Mouse (Mus musculus) liver, embryonic 12.5 days (tissue): Measurements from ENCODE around the gene Adh1. TPM values are rescaled to one million over a fixed set of nuclear protein-coding genes. Genes with fewer than 3 reads are reported as not detected.

Experiments
- ATAC-seq: fragments of 200-750 bp; cut with Nextera tagmentation; 2 replicates; pipeline ENCODE4 v1.8.0; 2017; ENCODE audit warnings: moderate number of reproducible peaks, mild to moderate bottlenecking, moderate library complexity
- H3K27ac ChIP-seq: fragments of 300-500 bp; sonication (generic); 2 replicates; pipeline ENCODE4 v1.5.1; 2016; ENCODE audit warnings: mild to moderate bottlenecking
- H3K27me3 ChIP-seq: fragments of 300-500 bp; sonication (generic); replicated peaks from 2 replicates; pipeline ENCODE4 v1.6.1; 2016; ENCODE audit warnings: mild to moderate bottlenecking, moderate library complexity
- H3K36me3 ChIP-seq: fragments of 300-500 bp; sonication (generic); 2 replicates; pipeline ENCODE4 v1.6.1; 2016; ENCODE audit warnings: mild to moderate bottlenecking, moderate library complexity
- H3K4me1 ChIP-seq: fragments of 300-500 bp; sonication (generic); 2 replicates; pipeline ENCODE4 v1.6.1; 2016
- H3K4me2 ChIP-seq: fragments of 300-500 bp; sonication (generic); 2 replicates; pipeline ENCODE4 v1.6.1; 2016; ENCODE audit warnings: mild to moderate bottlenecking, moderate library complexity
- H3K4me3 ChIP-seq: fragments of 300-500 bp; sonication (generic); 2 replicates; pipeline ENCODE4 v1.5.1; 2016; ENCODE audit warnings: mild to moderate bottlenecking, moderate library complexity
- H3K9ac ChIP-seq: fragments of 300-500 bp; sonication (generic); 2 replicates; pipeline ENCODE4 v1.6.1; 2016; ENCODE audit warnings: mild to moderate bottlenecking, moderate library complexity
- H3K9me3 ChIP-seq: fragments of 300-500 bp; sonication (generic); replicated peaks from 2 replicates; pipeline ENCODE4 v1.6.1; 2016; ENCODE audit warnings: mild to moderate bottlenecking, moderate library complexity
- WGBS: fragments of 180-500 bp; shearing (Covaris S2); methylation state at CpG from one replicate; pipeline ENCODE4 v1.1.7; 2016; ENCODE audit not compliant: insufficient replicate concordance; 5-methylcytosine and 5-hydroxymethylcytosine counted together
- polyA plus RNA-seq: library from polyadenylated mRNA; unstranded; fragments of >200 nt; fragmentation: Nextera tagmentation; extraction: Ambion mirVana; gene quantifications from 2 replicates; pipeline ENCODE4 v1.2.1, GENCODE M21; 2016

Gene Adh1
- polyA plus RNA-seq, 1 experiment from 2014 or later: 0.92 TPM

GRCm38 (mm10) chr3:138325466-138325865 is 64.7 kb downstream of the Adh1 start:
- WGBS: 65% methylated on average over 6 of the region's 6 CpGs
- H3K4me1 ChIP-seq: no peaks in the 10 kb centered on the region
- no peak overlapping the region for H3K4me2 ChIP-seq
- H3K36me3 ChIP-seq: no peaks in the 10 kb centered on the region
- ATAC-seq: no peak
- no peak overlapping the region for H3K27ac ChIP-seq
- no peaks in the 10 kb centered on the region for H3K27me3 ChIP-seq
- no peaks in the 10 kb centered on the region for H3K9me3 ChIP-seq
- H3K9ac ChIP-seq: no peak overlapping the region
- H3K4me3 ChIP-seq: no peak overlapping the region

GRCm38 (mm10) chr3:138333910-138334309 is 73.1 kb downstream of the Adh1 start:
- 66% methylated on average over 8 of the region's 8 CpGs for WGBS
- H3K36me3 ChIP-seq: no peaks in the 10 kb centered on the region

GRCm38 (mm10) chr3:138334320-138334719 is 73.5 kb downstream of the Adh1 start:
- no peaks in the 10 kb centered on the region for H3K27me3 ChIP-seq
- no peak for ATAC-seq
- no peaks in the 10 kb centered on the region for H3K9me3 ChIP-seq
- no peak overlapping the region for H3K27ac ChIP-seq
- H3K4me2 ChIP-seq: no peak overlapping the region
- H3K4me1 ChIP-seq: no peaks in the 10 kb centered on the region
- WGBS: 51% methylated on average over 4 of the region's 4 CpGs
- no peak overlapping the region for H3K4me3 ChIP-seq
- no peaks in the 10 kb centered on the region for H3K36me3 ChIP-seq
- H3K9ac ChIP-seq: no peak overlapping the region

More at GRCm38 (mm10) chr3:138333910-138334309, 73.1 kb downstream of the Adh1 start:
- H3K4me2 ChIP-seq: no peak overlapping the region
- H3K4me1 ChIP-seq: no peaks in the 10 kb centered on the region
- H3K9ac ChIP-seq: no peak overlapping the region
- no peaks in the 10 kb centered on the region for H3K27me3 ChIP-seq
- H3K27ac ChIP-seq: no peak overlapping the region
- H3K4me3 ChIP-seq: no peak overlapping the region
- no peaks in the 10 kb centered on the region for H3K9me3 ChIP-seq
- no peak for ATAC-seq

- no peak overlapping the region for H3K27ac ChIP-seq
- no peak for ATAC-seq
- H3K4me1 ChIP-seq: no peaks in the 10 kb centered on the region
- no peak overlapping the region for H3K4me2 ChIP-seq
- no peak overlapping the region for H3K4me3 ChIP-seq
- no peaks in the 10 kb centered on the region for H3K36me3 ChIP-seq
- H3K9me3 ChIP-seq: no peaks in the 10 kb centered on the region
- no peak overlapping the region for H3K9ac ChIP-seq
- no peaks in the 10 kb centered on the region for H3K27me3 ChIP-seq
- WGBS: 65% methylated on average over 1 of the region's 1 CpGs
Observed at GRCm38 (mm10) chr3:138335566-138335965, 74.8 kb downstream of the Adh1 start.

- Histone ChIP-seq H3K9me3 (no peaks in the 10 kb centered on the region), H3K4me3 (no peak overlapping the region), H3K4me2 (no peak overlapping the region), H3K9ac (no peak overlapping the region), H3K27ac (no peak overlapping the region), H3K36me3 (no peaks in the 10 kb centered on the region), H3K4me1 (no peaks in the 10 kb centered on the region), H3K27me3 (no peaks in the 10 kb centered on the region)
- WGBS: 24% methylated on average over 3 of the region's 3 CpGs
- ATAC-seq: 0 out of 2 replicates have a peak, but pooled peaks have one; percentile 18
Observed at GRCm38 (mm10) chr3:138336104-138336754, 75.4 kb downstream of the Adh1 start.

Other genes with a start within 250 kb of the Adh1 start
- gene 1110002E22Rik, start 195.9 kb upstream of the Adh1 start, polyA plus RNA-seq: 0.04 TPM in 2 replicates
- 0.10 TPM in 1 of 2 replicates, not detected in the other for gene Gm5105, start 193.6 kb upstream of the Adh1 start, polyA plus RNA-seq
- 8.8 and 11.0 TPM in 2 replicates for gene Trmt10a, start 117.5 kb upstream of the Adh1 start, polyA plus RNA-seq
- 36.3 and 37.0 TPM in 2 replicates for gene Mttp, start 116.0 kb upstream of the Adh1 start, polyA plus RNA-seq
- not detected in 2 replicates for gene 4930579F01Rik, start 67.2 kb upstream of the Adh1 start, polyA plus RNA-seq
- gene Adh7, start 43.2 kb upstream of the Adh1 start, polyA plus RNA-seq: 0.19 and 0.26 TPM in 2 replicates
- gene Adh6a, start 52.3 kb downstream of the Adh1 start, polyA plus RNA-seq: not detected in 2 replicates
- gene Adh6b, start 80.8 kb downstream of the Adh1 start, polyA plus RNA-seq: 0.41 and 0.68 TPM in 2 replicates
- 0.20 TPM in 1 of 2 replicates, not detected in the other for gene Adh4, start 154.5 kb downstream of the Adh1 start, polyA plus RNA-seq
- 96.7 and 98.9 TPM in 2 replicates for gene Adh5, start 182.1 kb downstream of the Adh1 start, polyA plus RNA-seq
- gene Metap1, start 228.5 kb downstream of the Adh1 start, polyA plus RNA-seq: 31.8 and 33.1 TPM in 2 replicates